Mouse (Mus musculus): ENCODE data around the gene Epha5.

DNA sequence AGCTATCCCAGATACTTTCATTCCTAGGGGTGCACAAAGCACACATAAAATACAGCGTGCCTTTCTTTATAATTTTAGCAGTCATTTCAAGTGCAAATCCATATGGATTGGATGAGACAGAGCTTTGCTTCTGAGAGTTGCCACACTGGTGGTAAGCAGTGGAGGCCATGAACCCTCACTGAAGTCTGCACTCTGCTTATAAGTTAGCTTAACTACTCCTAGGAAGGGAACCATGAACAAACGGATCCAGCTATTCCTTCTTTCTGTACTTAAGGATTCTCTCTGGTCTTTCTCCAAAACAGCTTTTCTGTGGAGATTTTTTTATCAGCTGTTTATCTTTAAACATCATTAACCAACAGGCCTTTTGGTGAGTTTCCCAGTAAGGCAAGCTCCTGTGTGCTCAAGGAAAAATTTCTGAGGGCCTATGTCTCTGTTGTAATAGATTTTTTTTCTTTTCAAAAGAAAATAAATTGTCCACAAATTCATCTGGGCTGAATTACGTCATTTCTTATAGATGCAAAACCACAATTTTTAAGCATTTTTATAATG is 127.7 kb downstream of the Epha5 start:
- no peak for TF ChIP-seq CTCF (conservative IDR thresholded peaks at IDR 0.05; ENCODE audit: low read length)
- no peak for TF ChIP-seq NANOG (IDR thresholded peaks at IDR 0.05; ENCODE audit: borderline replicate concordance, low read length)
